Mouse (Mus musculus) ovary, postnatal 10 days (tissue): ENCODE results near the gene P4htm.

Experiments
- DNase-seq: peaks from one replicate; pipeline ENCODE4 v3.0.0; 2022; ENCODE audit warnings: low spot score

Gene P4htm

DNA sequence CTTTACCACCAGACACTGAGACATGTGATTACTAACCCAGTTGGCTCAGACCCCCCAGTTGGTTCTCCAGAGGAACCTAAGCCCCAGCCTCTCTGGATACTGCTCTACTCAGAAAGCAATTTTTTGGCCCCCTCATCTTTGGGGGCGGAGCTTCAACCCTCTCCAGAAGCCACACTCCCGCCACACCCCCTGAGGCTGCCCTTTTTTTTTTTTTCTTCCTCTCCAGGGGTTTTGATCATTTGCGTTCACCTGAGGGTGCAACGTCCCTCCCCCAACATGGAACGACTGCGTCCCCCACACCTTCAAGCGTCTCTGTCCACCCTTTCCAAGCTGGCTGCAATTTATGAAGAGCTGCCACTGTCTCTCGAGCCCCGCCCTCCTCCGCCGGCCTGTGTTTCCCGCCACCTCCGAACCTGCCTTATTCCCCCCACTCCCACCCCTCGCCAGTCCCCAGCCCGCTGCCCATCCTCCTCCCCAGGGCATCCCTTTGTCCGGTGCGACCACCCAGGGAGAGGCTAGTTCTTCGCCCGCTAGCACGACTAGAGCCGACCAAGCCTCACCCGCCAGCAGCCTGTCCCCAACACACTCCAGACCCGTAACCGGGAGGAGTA is 19.4 kb downstream of the P4htm start:
- no peak for DNase-seq

- DNase-seq: no peak
These were observed 20.4 kb downstream of the P4htm start for GRCm38 (mm10) chr9:108577025-108577424.

DNA sequence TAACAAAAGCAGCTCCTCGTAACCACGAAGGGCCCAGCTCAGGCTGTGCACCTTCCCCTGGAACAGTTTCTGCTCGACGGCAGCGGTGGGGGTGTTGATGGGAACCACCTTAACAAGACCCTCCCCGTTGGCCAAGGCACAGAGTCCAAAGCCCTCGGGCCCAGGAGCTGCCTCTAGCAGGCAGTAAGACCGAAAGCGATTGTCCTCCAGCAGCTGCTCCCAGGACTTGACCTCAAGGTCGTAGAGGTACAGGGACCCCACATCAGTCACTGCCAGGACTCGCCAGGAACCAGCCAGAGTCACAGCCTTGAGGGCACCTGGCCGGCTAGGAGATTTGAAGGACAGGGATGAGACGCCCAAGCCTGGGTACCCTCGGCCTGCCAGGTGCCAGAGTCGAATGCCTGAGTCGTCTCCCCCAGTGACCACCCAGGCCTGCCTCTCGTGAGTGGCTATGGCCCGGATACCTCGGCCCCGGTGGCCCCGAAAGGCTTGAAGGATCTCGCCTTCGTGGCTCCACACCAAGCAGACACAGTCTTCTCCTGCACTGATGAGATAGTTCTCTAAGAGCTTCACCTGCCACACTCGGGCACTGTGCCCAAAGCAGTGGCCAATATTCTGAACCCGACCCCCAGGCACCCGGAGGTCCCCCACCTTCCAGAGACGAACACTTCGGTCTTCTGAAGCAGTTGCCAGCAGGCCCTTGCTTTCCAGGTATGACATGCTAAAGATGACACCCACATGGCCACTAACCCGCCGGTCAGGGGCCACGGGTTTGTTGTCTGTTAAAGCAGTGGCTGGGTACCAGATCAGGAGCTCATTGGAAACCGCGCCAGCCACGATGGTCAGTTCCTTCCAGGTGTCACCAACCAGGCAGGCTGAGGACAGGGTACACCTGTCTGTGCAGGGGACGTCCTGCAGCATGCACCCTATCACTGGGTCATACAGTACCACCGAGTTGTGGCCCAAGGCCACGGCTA is 21.9 kb downstream of the P4htm start:
- DNase-seq: no peak

GRCm38 (mm10) chr9:108574921-108575320 is 22.5 kb downstream of the P4htm start:
- no peak for DNase-seq

DNA sequence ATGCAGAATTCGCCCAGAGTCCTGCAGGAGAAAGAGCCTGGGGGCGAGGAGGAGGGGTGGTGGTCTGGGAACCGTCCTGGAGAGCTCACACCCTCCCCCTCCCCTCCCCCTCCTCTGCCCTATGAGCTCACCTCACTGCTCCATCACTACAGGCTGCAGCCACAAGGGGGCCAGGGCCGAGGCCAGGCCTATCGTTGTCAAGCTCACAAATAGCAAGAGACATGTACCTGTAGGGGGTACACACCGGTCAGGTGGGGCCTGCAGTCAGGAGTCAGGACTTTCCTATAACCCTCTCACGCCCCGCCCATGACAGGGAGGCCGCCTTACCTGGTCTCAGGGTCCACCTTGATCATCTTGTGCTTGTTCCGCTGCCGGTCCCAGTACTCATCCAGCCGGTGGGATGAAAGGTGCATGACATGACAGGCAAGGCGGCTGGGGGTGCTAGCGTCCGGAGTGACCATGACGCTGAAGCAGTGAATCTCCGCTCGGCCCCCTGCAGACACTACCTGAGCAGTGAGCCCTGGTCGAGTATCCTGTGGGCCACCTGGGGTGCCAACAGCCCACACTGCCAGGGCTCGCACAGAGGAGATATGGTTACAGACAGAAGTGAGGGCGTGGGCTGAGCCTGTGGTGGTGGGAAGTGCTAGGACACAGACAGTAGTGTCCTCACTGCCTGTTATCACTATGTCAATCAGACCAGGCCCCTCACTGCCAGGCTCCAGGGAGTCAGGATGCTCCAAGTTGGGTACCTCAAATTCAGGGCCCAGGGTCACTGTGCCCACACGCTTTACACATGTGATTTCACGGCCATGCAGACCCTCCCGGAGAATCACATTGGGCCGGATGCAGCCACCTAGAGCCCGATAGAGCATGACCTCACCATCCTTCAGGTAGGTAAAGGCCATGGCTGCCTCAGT is 23.4 kb downstream of the P4htm start:
- DNase-seq: no peak

DNA sequence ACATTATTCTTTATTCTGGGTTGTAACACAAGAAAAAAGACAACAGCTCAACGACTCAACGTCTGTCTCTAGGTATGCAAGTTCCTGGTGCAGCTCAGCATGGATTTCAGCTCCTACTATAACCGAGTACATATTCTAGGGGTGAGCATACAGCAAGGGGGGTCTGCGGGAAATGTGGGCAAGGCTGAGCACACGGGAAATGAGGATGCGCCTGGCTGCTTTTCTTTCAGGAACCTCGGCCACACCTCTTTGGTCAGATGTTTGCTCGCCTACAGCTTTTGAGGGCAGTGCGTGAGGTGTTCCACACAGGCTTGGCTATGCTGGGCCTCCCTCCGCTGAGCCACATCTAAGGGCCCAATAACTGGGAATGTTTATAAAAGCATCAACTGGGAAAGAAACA is 25.1 kb downstream of the P4htm start:
- no peak for DNase-seq

DNA sequence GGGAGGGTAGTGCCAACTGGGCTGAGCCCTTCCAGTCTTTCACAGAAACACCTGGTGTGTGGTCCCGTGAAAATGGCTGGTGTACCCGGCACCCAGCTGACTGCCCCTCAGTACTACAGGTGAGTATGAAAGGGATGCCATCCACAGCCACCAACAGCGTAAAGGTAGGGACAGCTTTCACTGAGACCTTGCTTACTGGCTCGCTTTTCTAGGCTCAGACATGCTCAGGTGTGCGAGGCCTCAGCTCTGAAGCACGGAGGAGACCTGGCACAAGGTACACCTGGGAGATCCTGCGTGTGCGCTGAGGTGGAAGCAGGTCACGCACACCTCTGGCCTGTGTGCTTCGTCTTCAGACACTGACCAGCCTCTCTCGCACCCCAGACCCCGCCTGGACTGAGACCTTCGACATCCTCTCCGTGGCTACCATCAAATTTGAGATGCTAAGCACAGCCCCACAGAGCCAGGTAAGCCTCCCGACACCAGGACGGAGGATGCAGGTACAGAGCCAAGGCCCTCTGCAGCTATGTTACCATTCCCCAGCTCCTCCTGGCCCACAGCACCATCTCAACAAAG is 26.0 kb downstream of the P4htm start:
- no peak for DNase-seq

DNA sequence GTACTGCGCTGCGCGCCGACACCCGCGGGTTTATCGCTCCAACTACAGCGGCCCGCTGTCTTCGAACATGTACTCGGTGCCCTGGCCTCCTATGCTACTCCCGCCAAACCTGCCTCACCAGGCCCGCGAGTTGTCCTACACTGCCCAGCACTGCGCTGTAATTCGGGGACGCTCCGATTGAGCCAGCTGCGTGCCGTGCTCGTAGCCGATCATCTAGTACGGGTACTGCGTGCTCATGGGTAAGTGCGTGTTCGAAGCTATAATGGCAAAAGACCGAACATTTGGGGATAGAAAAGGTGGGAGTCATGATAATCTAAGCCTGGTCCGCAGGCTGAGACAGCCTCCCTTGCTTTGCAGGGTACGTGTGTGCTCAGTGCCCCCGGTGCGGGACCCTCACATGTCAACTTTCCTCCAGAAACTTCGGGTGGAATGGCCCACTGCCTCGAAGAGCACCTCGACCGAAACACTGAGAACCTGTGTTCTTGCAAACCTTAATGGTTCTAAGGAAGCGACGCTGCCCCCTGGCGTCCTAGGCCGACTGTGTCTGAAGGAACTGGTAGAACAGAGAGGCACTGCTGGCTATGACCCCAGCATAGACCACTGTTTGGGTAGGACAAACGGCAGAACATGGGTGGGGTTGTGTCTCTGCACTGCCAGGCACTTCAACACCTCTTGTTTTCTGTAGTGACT is 27.1 kb downstream of the P4htm start:
- peak; percentile 56 for DNase-seq

- DNase-seq: peak; percentile 59
These were observed 27.9 kb downstream of the P4htm start, which contains the start of gene Dalrd3 for GRCm38 (mm10) chr9:108569381-108570206. Gene Dalrd3, plus strand, starts transcription at chr9:108569886.

GRCm38 (mm10) chr9:108568511-108568921 is 29.0 kb downstream of the P4htm start:
- DNase-seq: no peak

DNA sequence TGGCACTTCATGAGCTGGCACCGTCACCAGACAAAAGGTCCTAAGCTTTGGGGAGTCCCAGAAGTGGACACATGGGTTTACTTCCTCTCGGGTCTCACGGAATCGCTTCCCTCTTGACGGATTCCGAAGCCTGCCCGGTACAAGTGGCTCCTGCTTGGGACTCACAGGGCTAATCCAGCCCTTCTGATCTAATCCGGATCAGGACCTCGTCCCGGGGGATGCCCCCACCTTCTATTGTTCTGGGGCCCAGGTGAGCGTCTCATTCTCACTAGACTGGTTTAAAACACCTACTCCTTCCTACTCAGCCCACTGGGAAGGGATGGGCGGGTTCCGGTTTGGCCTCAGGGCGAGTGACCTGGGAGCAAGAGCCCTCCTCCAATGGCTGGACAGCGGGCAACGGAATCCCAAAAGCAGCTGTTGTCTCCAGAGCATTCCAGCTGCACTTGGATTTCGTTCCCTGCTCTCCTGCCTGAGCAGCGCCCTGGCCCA is 29.5 kb downstream of the P4htm start:
- no peak for DNase-seq

DNA sequence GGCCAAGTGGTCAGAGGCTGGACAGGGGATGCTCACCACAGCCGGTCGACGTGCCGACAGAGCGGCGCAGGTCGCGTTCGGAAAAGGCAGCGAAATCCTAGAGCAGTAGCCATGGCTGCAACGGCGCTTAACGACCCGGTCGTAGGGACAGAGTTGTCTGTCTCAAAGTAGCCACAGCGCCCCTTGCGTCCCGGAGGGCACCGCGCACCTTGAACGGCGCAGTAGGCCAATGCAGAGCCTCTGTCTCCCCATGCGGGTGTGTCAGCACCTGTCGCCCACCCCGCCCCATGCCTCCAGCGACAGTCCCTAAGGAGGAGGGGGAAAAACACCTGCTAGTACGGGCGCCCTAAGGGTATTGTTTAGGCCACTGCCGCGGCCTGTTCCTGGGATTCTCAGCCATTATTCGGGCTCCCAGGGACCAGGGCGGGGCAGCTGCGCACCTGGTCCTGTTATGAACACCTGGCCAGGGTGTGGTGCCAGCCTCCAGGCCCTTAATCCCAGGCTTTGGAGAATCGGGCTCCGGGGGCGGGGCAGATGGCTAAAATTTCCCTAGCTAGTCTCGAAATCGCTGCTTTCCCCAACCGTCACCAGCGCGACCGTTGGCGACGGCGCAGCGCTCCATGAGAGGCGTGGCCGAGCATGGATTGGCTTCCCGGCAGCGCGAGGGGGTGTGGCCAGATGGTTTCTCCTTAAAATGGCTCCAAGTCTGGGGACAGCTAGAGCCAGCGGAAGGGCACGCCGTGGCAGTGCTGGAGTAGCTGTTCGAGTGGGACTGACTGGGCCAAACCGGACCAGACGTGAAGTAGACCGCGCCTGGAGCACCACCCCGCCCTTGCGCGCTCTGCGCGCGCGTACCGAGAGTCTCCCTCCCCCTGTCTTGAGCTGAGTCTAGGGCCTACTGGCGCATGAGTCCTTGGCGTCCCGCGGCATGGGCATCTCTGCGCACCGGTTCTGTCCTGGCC is 30.4 kb downstream of the P4htm start, which contains the start of gene Ndufaf3:
Ndufaf3 (minus strand) TSS at position 620 of the 962 bp plus-strand sequence.
- DNase-seq: peak; percentile 93

- DNase-seq: peak; percentile 45
These were observed 31.3 kb downstream of the P4htm start for GRCm38 (mm10) chr9:108565881-108566814.

DNA sequence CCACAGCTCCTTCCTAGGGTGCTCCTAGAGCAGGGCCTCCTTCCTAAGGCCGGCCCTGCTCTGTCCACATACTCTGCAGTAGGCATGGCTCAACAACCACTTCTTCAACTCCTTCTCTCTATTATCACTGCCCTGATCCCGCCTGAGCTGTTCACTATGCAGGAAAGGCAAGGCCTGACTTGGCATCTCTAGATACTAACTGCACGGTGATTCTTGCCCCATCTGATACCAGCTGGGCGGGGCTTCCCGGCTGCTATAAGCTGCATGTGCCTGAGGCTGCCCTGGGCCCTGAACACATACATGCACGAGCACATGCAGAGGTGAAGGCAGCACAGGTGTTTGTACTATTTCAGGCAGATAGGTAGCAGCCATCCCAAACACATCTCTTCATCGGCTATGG is 33.3 kb downstream of the P4htm start:
- no peak for DNase-seq

GRCm38 (mm10) chr9:108563671-108564070 is 33.8 kb downstream of the P4htm start:
- DNase-seq: no peak

GRCm38 (mm10) chr9:108560227-108560841 is 37.1 kb downstream of the P4htm start, which contains the start of gene Impdh2:
Gene Impdh2, plus strand, starts transcription at chr9:108560286.
- DNase-seq: peak; percentile 78

- DNase-seq: no peak
These were observed 38.3 kb downstream of the P4htm start for GRCm38 (mm10) chr9:108559169-108559568.
